Mouse (Mus musculus) hindbrain, embryonic 14.5 days (tissue): ENCODE measurements around the gene Sept5. TPM values are rescaled to one million over a fixed set of nuclear protein-coding genes. Genes with fewer than 3 reads are reported as not detected.

Experiments
- polyA plus RNA-seq: library from polyadenylated mRNA; unstranded; fragments of >200 nt; fragmentation: Nextera tagmentation; extraction: Ambion mirVana; gene quantifications from 2 replicates; pipeline ENCODE4 v1.2.1, GENCODE M21; 2014

Sept5 gene
- polyA plus RNA-seq, 1 experiment from 2014 or later: 192 TPM

Other genes starting within 250 kb of the Sept5 start
- gene Txnrd2, start 203.6 kb downstream of the Sept5 start, polyA plus RNA-seq: 26.0 and 28.2 TPM in 2 replicates
- gene Comt, start 203.1 kb downstream of the Sept5 start, polyA plus RNA-seq: 91.6 and 99.4 TPM in 2 replicates
- 13.2 and 14.6 TPM in 2 replicates for gene Gnb1l, start 131.2 kb downstream of the Sept5 start, polyA plus RNA-seq
- gene Rtl10, start 131.1 kb downstream of the Sept5 start, polyA plus RNA-seq: 2.5 and 3.1 TPM in 2 replicates
- gene Tbx1, start 39.3 kb downstream of the Sept5 start, polyA plus RNA-seq: 0.94 and 1.2 TPM in 2 replicates
- 13.7 and 16.7 TPM in 2 replicates for gene Gp1bb, start 7.6 kb downstream of the Sept5 start, polyA plus RNA-seq
- 6.9 and 10.1 TPM in 2 replicates for gene Gm49601, start 3.5 kb downstream of the Sept5 start, polyA plus RNA-seq
- gene Cldn5, start 146.9 kb upstream of the Sept5 start, polyA plus RNA-seq: 115 and 122 TPM in 2 replicates
- gene Ufd1, start 181.8 kb upstream of the Sept5 start, polyA plus RNA-seq: 68.2 and 90.8 TPM in 2 replicates
- 6.5 and 9.8 TPM in 2 replicates for gene Cdc45, start 182.0 kb upstream of the Sept5 start, polyA plus RNA-seq
- 24.7 and 31.7 TPM in 2 replicates for gene 2510002D24Rik, start 206.6 kb upstream of the Sept5 start, polyA plus RNA-seq
- gene Gm28539, start 206.6 kb upstream of the Sept5 start, polyA plus RNA-seq: not detected in 2 replicates
- 55.6 and 65.7 TPM in 2 replicates for gene Mrpl40, start 246.9 kb upstream of the Sept5 start, polyA plus RNA-seq
- 21.3 and 22.8 TPM in 2 replicates for gene Hira, start 247.1 kb upstream of the Sept5 start, polyA plus RNA-seq